Mouse (Mus musculus) kidney, postnatal 36 days (tissue): ENCODE results near the gene Cxcl17.
A peak's percentile ranks its signal among the peaks of the same experiment; 100 is the strongest.
"Not testable (repeated sequence)": the region's sequence is repeated elsewhere in the genome, so short reads cannot be mapped to it uniquely, and the experiment has no call there.

ENCODE experiments used
- DNase-seq, 2 experiments: peaks; one replicate each; pipeline ENCODE4 v3.0.0; 2021 to 2022; ENCODE audit warnings: mixed read lengths in 2 of 2

Gene Cxcl17

GRCm38 (mm10) chr7:25412833-25413441, at the start of gene Cxcl17:
Gene Cxcl17 (minus strand): TSS chr7:25412886.
- peak in 1 of 2 experiments; percentile 34 for DNase-seq

GRCm38 (mm10) chr7:25462033-25462337, 49.3 kb upstream of the Cxcl17 start:
- peak in 1 of 2 experiments; percentile 20 for DNase-seq

GRCm38 (mm10) chr7:25461336-25462032, 48.8 kb upstream of the Cxcl17 start:
- peak; percentile 45 to 47 for DNase-seq

- peak; percentile 66 to 71 for DNase-seq
These were observed 39.4 kb upstream of the Cxcl17 start for GRCm38 (mm10) chr7:25452103-25452502.

- peak; percentile 69 to 71 for DNase-seq
These were observed 37.5 kb upstream of the Cxcl17 start for GRCm38 (mm10) chr7:25449913-25450890.

- DNase-seq, result peak in 1 of 2 experiments; percentile 40
These were observed 28.1 kb upstream of the Cxcl17 start for GRCm38 (mm10) chr7:25440816-25441153.

- peak; percentile 46 to 71 for DNase-seq
These were observed 27.5 kb upstream of the Cxcl17 start for GRCm38 (mm10) chr7:25439978-25440815.

GRCm38 (mm10) chr7:25439124-25439822, 26.6 kb upstream of the Cxcl17 start:
- no peak for DNase-seq

- DNase-seq, result no peak
These were observed 24.0 kb upstream of the Cxcl17 start for GRCm38 (mm10) chr7:25436704-25437103.

- peak; percentile 46 to 80 for DNase-seq
These were observed 23.5 kb upstream of the Cxcl17 start for GRCm38 (mm10) chr7:25436226-25436625.

GRCm38 (mm10) chr7:25435546-25435851, 22.8 kb upstream of the Cxcl17 start:
- DNase-seq, result no peak

- DNase-seq, result peak; percentile 45 to 65
These were observed 22.2 kb upstream of the Cxcl17 start for GRCm38 (mm10) chr7:25434654-25435545.

GRCm38 (mm10) chr7:25433781-25434560, 21.3 kb upstream of the Cxcl17 start:
- DNase-seq, result no peak

GRCm38 (mm10) chr7:25433007-25433541, 20.4 kb upstream of the Cxcl17 start:
- peak; percentile 29 to 54 for DNase-seq

- DNase-seq, result no peak
These were observed 19.7 kb upstream of the Cxcl17 start for GRCm38 (mm10) chr7:25432381-25432780.

GRCm38 (mm10) chr7:25429886-25430784, 17.4 kb upstream of the Cxcl17 start:
- no peak for DNase-seq

- DNase-seq, result no peak
These were observed 15.6 kb upstream of the Cxcl17 start for GRCm38 (mm10) chr7:25428321-25428720.

GRCm38 (mm10) chr7:25427144-25427543, 14.5 kb upstream of the Cxcl17 start:
- DNase-seq, result no peak

- not testable (repeated sequence) for DNase-seq
These were observed 13.7 kb upstream of the Cxcl17 start for GRCm38 (mm10) chr7:25426380-25426779.
